Mouse (Mus musculus): Measurements from ENCODE around the gene Serpinh1. TPM values are rescaled to one million over a fixed set of nuclear protein-coding genes. Genes with fewer than 3 reads are reported as not detected.

The Serpinh1 gene
- 100 to 1,000 TPM; 557 to 601 TPM for total RNA-seq (2021)

- peak; percentile 96 for DNase-seq
These were observed at the start of gene Serpinh1 for GRCm38 (mm10) chr7:99352526-99353400. TSS of gene Serpinh1 (minus strand) at chr7:99353239.

GRCm38 (mm10) chr7:99402477-99402876 is 49.4 kb upstream of the Serpinh1 start:
- DNase-seq: no peak

GRCm38 (mm10) chr7:99401373-99401772 is 48.3 kb upstream of the Serpinh1 start:
- peak; percentile 46 for DNase-seq

GRCm38 (mm10) chr7:99396994-99397659 is 44.1 kb upstream of the Serpinh1 start:
- DNase-seq: peak; percentile 66

- DNase-seq: peak; percentile 57
These were observed 43.0 kb upstream of the Serpinh1 start for GRCm38 (mm10) chr7:99395908-99396616.

- DNase-seq: no peak
These were observed 42.3 kb upstream of the Serpinh1 start for GRCm38 (mm10) chr7:99395385-99395784.

- DNase-seq: no peak
These were observed 40.8 kb upstream of the Serpinh1 start for GRCm38 (mm10) chr7:99393711-99394325.

GRCm38 (mm10) chr7:99392696-99393095 is 39.7 kb upstream of the Serpinh1 start:
- no peak for DNase-seq

GRCm38 (mm10) chr7:99390559-99390958 is 37.5 kb upstream of the Serpinh1 start:
- DNase-seq: no peak

GRCm38 (mm10) chr7:99387356-99387755 is 34.3 kb upstream of the Serpinh1 start:
- no peak for DNase-seq

GRCm38 (mm10) chr7:99386811-99387210 is 33.8 kb upstream of the Serpinh1 start:
- DNase-seq: no peak

GRCm38 (mm10) chr7:99386030-99386429 is 33.0 kb upstream of the Serpinh1 start:
- DNase-seq: peak; percentile 46

- DNase-seq: peak; percentile 65
These were observed 31.1 kb upstream of the Serpinh1 start for GRCm38 (mm10) chr7:99384101-99384611.

- DNase-seq: no peak
These were observed 30.2 kb upstream of the Serpinh1 start for GRCm38 (mm10) chr7:99383246-99383645.

- DNase-seq: peak; percentile 43
These were observed 29.3 kb upstream of the Serpinh1 start for GRCm38 (mm10) chr7:99382088-99383000.

GRCm38 (mm10) chr7:99381214-99382087 is 28.4 kb upstream of the Serpinh1 start, which contains the start of gene Gdpd5:
TSS of gene Gdpd5 (plus strand) at chr7:99381414.
- DNase-seq: peak; percentile 100

- DNase-seq: peak; percentile 49
These were observed 27.6 kb upstream of the Serpinh1 start for GRCm38 (mm10) chr7:99380491-99381213.

GRCm38 (mm10) chr7:99378870-99379269 is 25.8 kb upstream of the Serpinh1 start:
- DNase-seq: no peak

- DNase-seq: peak; percentile 85
These were observed 22.4 kb upstream of the Serpinh1 start for GRCm38 (mm10) chr7:99375455-99375854.

Measured in heart, postnatal 4 days (tissue).